Mouse (Mus musculus) intestine, embryonic 14.5 days (tissue): Measurements from ENCODE around the gene 2010111I01Rik. TPM values are rescaled to one million over a fixed set of nuclear protein-coding genes. Genes with fewer than 3 reads are reported as not detected.

Experiments
- ATAC-seq: fragments of 200-750 bp; cut with Nextera tagmentation; replicated peaks from 2 replicates; pipeline ENCODE4 v1.8.0; 2017; ENCODE audit warnings: low read depth, moderate number of reproducible peaks, moderate TSS enrichment, moderate library complexity; ENCODE audit not compliant: low FRiP score, low TSS enrichment
- DNase-seq: peaks from one replicate; pipeline ENCODE4 v3.0.0-alpha.2; 2018; ENCODE audit warnings: low spot score
- H3K27ac ChIP-seq: fragments of 300-500 bp; sonication (generic); 2 replicates; pipeline ENCODE4 v1.5.1; 2014; ENCODE audit warnings: low read depth, mild to moderate bottlenecking, control low read depth
- H3K27me3 ChIP-seq: fragments of 300-500 bp; sonication (generic); replicated peaks from 2 replicates; pipeline ENCODE4 v1.6.1; 2014; ENCODE audit warnings: low read length, control low read depth; ENCODE audit not compliant: control insufficient read depth, insufficient read depth
- H3K36me3 ChIP-seq: fragments of 300-500 bp; sonication (generic); 2 replicates; pipeline ENCODE4 v1.6.1; 2014; ENCODE audit warnings: low read length, control low read depth; ENCODE audit not compliant: control insufficient read depth, insufficient read depth
- H3K4me1 ChIP-seq: fragments of 300-500 bp; sonication (generic); replicated peaks from 2 replicates; pipeline ENCODE4 v1.6.1; 2014; ENCODE audit warnings: low read length, control low read depth, mixed read lengths; ENCODE audit not compliant: control insufficient read depth, insufficient read depth
- H3K4me2 ChIP-seq: fragments of 300-500 bp; sonication (generic); 2 replicates; pipeline ENCODE4 v1.6.1; 2014; ENCODE audit warnings: low read length
- H3K4me3 ChIP-seq: fragments of 300-500 bp; sonication (generic); 2 replicates; pipeline ENCODE4 v1.5.1; 2014; ENCODE audit warnings: low read depth, low read length, control low read depth, mixed read lengths
- H3K9ac ChIP-seq: fragments of 300-500 bp; sonication (generic); 2 replicates; pipeline ENCODE4 v1.6.1; 2014; ENCODE audit warnings: mild to moderate bottlenecking, low read length
- H3K9me3 ChIP-seq: fragments of 300-500 bp; sonication (generic); 2 replicates; pipeline ENCODE4 v1.6.1; 2016; ENCODE audit warnings: low read length, control low read depth; ENCODE audit not compliant: control insufficient read depth
- WGBS: fragments of 180-500 bp; shearing (Covaris S2); extraction: QIAGEN DNeasy Blood & Tissue Kit; methylation state at CpG from one replicate; pipeline ENCODE4 v1.1.7; 2014; 5-methylcytosine and 5-hydroxymethylcytosine counted together
- polyA plus RNA-seq: library from polyadenylated mRNA; unstranded; fragments of >200 nt; fragmentation: Nextera tagmentation; extraction: Ambion mirVana; gene quantifications from 2 replicates; pipeline ENCODE4 v1.2.1, GENCODE M21; 2014

Gene 2010111I01Rik
- polyA plus RNA-seq, 1 experiment from 2014 or later = 135 TPM

DNA sequence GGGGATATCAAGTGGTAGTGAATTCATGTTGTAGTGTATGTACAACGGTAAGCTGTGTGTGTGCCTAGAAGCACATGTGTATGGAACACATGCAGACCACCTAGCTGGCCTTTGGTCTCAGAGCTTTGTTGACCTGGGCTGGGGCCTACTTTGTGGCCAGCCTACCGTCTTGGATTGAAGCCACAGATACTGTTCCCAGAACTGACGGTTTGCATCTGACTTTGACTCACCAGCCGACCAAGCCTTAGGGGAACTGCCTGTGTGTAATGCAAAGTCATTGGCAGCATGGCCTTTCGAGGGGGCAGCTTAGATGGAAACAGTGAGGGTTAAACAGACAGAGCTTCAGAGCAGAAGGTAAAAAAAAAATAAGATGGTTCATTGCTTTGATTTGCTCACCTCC is 288.5 kb downstream of the 2010111I01Rik start:
- Histone ChIP-seq H3K4me1 (peaks cover 31% of the 10 kb centered on the region), H3K4me3 (no peak overlapping the region), H3K9me3 (no peaks in the 10 kb centered on the region), H3K9ac (no peak overlapping the region), H3K27me3 (no peaks in the 10 kb centered on the region), H3K27ac (no peak overlapping the region), H3K36me3 (peaks cover 27% of the 10 kb centered on the region), H3K4me2 (no peak overlapping the region)
- 69% methylated on average over 5 of the region's 5 CpGs for WGBS
- no peak for ATAC-seq
- DNase-seq = no peak

DNA sequence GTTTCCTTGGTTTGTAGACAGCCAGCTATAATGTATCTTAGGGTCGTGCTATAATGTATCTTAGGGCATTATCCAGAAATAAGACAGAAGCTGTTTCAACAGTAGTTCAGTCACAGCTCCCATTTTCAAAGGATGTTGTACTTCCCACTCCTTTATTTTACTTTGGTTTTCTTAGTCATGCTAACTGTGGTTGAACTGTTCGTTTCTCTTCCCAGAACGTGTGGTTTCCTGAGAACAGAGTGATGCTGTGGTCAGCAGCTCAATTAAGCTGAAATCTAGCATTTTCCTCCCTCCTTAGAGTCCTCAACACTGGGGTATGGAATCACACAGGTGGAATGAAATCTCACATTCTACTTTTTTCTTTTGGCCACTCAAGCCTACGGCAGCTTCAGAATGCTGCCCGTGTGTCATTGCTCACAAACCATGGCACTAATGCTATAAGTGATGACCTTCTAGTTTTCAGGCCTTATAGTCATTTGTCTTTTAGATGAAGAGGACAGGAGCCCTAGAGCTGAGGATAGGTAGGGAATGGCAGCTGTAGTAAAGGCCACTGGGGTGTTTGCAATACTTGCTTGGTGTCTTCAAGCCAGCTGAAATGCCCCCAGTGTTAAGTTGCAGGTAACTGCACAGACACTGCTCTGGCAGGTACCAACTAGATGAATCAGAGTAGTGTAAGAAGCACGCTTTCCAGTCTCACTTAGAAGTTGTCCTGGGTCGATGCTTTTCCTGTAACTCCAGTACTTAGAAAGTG is 289.4 kb downstream of the 2010111I01Rik start:
- H3K27me3 ChIP-seq = no peaks in the 10 kb centered on the region
- H3K4me3 ChIP-seq = no peak overlapping the region
- peaks cover 41% of the 10 kb centered on the region for H3K4me1 ChIP-seq
- H3K4me2 ChIP-seq = no peak overlapping the region
- no peak overlapping the region for H3K27ac ChIP-seq
- 90% methylated on average over 7 of the region's 7 CpGs for WGBS
- H3K9ac ChIP-seq = no peak overlapping the region
- ATAC-seq = no peak
- peaks cover 26% of the 10 kb centered on the region for H3K36me3 ChIP-seq
- DNase-seq = no peak
- no peaks in the 10 kb centered on the region for H3K9me3 ChIP-seq

DNA sequence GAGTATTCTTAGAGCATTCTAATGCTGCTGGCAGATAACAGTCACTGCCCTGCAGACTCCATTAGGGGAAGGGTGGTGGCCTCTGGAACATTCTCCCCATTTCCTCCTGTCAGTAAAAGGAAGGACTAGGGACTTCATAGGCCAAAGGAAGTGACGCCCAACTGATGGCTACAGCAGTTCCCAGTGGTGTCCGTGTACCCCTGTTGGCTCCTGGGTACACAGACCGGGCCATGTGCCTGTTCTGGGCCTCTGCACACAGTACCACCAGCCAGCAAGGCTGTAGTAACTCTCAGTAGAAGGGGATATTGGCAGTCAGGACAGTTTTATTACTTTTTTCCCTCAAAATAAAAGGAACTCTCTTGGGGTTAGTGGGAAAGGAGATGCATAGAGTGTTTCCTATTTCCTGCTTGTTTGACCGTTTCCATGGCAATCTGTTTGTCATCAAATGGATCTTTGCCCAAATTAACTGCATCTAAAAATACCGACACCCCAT is 290.9 kb downstream of the 2010111I01Rik start:
- H3K4me1 ChIP-seq = peaks cover 43% of the 10 kb centered on the region
- ATAC-seq = no peak
- no peak for DNase-seq
- H3K4me2 ChIP-seq = no peak overlapping the region
- H3K36me3 ChIP-seq = peaks cover 20% of the 10 kb centered on the region
- 76% methylated on average over 5 of the region's 5 CpGs for WGBS
- no peak overlapping the region for H3K4me3 ChIP-seq
- no peak overlapping the region for H3K27ac ChIP-seq
- H3K9ac ChIP-seq = no peak overlapping the region
- no peaks in the 10 kb centered on the region for H3K9me3 ChIP-seq
- no peaks in the 10 kb centered on the region for H3K27me3 ChIP-seq

DNA sequence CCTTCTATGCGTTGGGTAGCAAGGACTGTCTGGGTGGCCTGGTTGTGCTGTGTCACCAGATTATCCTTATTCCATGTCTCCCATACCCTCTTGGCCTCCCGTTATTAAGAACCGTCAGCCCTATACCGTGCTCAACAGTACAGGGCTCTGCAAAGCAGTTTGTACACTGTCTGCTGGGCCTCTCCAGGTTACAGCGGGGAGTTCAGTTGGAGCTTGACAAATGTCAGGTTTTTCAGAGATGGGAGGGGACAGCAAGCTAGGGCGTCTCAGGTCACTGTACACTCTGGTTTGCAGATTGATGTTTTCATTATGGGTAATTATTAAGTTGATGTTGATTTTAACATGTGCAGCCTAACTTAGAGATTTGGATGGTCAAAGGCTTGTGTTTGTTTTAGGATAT is 291.5 kb downstream of the 2010111I01Rik start:
- Histone ChIP-seq H3K4me3 (no peak overlapping the region), H3K4me1 (peaks cover 46% of the 10 kb centered on the region), H3K27me3 (no peaks in the 10 kb centered on the region), H3K4me2 (no peak overlapping the region), H3K36me3 (peaks cover 18% of the 10 kb centered on the region), H3K27ac (no peak overlapping the region), H3K9ac (no peak overlapping the region), H3K9me3 (no peaks in the 10 kb centered on the region)
- DNase-seq (no peak), ATAC-seq (no peak)
- 64% methylated on average over 6 of the region's 6 CpGs for WGBS

DNA sequence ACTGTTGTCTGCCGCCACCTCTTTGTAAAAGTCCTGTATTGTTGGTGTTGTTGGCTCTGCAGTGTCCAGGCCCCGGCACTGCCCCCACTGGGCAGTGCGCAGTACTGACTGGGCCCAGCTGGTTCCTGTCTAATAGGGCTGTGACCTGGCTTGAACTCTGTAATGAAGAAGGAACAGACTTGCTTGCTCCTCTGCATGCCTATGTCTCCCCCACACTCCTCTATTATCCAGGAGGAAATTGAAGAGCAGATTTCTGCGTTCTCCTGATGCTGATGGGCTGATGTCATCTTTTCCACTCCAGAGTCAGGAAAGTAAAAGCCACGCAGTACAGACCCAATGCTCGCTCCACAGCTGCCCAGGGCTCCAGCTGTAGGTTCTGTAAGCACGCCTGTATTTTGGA is 292.1 kb downstream of the 2010111I01Rik start:
- Histone ChIP-seq H3K36me3 (peaks cover 20% of the 10 kb centered on the region), H3K4me2 (no peak overlapping the region), H3K9ac (no peak overlapping the region), H3K27ac (peak overlapping the region; percentile 43; the same call in 1 of the 2 replicates), H3K9me3 (no peaks in the 10 kb centered on the region), H3K4me1 (peaks cover 42% of the 10 kb centered on the region), H3K27me3 (no peaks in the 10 kb centered on the region), H3K4me3 (no peak overlapping the region)
- DNase-seq (no peak), ATAC-seq (peak; percentile 82)
- 50% methylated on average over 7 of the region's 7 CpGs for WGBS

DNA sequence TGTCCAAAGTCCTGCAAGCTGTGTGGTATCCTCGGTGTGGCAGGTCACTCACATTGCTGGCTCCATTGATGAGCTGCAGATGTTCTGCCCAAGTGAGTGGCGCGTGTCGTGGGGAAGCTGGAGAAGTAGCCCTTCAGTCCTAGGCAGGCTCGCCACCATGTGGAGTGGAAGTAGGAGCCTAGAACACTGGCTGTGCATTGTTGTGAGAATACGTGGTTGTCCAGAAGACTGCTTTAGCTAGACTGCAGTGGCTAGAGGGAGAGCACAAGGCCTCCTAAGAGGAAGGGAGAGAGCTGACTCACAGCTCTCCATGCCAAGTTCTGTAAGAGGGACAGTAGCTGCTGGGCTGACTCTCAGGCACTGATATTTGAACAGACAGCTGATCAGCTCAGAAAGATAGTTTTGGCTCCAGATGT is 293.5 kb downstream of the 2010111I01Rik start:
- Histone ChIP-seq H3K9me3 (no peaks in the 10 kb centered on the region), H3K27ac (no peak overlapping the region), H3K36me3 (peaks cover 30% of the 10 kb centered on the region), H3K4me2 (no peak overlapping the region), H3K4me1 (peaks cover 36% of the 10 kb centered on the region), H3K27me3 (no peaks in the 10 kb centered on the region), H3K9ac (no peak overlapping the region), H3K4me3 (no peak overlapping the region)
- DNase-seq = no peak
- no peak for ATAC-seq
- WGBS = 74% methylated on average over 6 of the region's 6 CpGs

DNA sequence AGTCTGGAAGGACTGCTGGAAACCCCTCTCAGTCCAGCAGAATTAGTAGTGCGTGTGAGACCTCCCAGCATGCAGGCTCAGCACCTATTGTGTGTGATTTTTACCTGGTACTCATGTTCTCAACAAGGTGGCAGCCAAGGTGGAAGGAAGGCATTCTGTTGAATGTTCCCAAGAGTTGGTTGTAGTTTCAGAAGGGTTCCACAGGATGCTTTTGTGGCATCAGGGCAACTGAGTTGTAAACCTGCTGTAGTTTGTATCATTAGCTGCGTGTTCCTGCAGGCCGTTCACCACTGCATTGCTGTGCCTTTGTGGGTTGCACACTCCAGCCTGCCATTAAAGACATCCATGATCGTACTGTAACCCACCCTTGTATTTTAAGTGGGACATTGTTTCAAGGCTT is 294.0 kb downstream of the 2010111I01Rik start:
- peaks cover 30% of the 10 kb centered on the region for H3K36me3 ChIP-seq
- H3K27me3 ChIP-seq = no peaks in the 10 kb centered on the region
- H3K9me3 ChIP-seq = no peaks in the 10 kb centered on the region
- ATAC-seq (no peak), DNase-seq (no peak)
- 85% methylated on average over 4 of the region's 4 CpGs for WGBS
- H3K4me1 ChIP-seq = peaks cover 35% of the 10 kb centered on the region
- no peak overlapping the region for H3K4me2 ChIP-seq
- H3K9ac ChIP-seq = no peak overlapping the region
- H3K27ac ChIP-seq = no peak overlapping the region
- H3K4me3 ChIP-seq = no peak overlapping the region

DNA sequence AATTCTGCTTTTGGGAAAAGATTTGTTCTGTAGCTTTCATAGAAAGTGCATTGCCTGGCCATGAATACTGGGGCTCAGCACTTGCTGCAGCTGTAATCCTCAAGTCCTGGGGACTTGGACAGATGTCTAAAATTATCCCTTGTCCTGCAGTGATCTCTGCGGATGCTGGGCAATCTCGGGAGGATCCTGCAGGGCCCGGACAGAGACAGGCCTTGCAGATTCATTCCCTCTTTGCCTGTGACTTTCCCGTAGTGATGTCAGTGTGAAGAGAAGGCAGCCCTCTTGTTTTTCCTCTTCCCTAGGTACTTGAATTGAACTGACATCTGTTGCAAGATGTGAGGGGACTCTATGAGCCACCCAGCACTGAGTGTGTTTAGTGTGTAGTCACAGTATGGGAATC is 295.4 kb downstream of the 2010111I01Rik start:
- H3K9ac ChIP-seq = no peak overlapping the region
- DNase-seq (no peak), ATAC-seq (no peak)
- H3K27ac ChIP-seq = peak overlapping the region; percentile 54; the same call in 1 of the 2 replicates
- H3K9me3 ChIP-seq = no peaks in the 10 kb centered on the region
- 50% methylated on average over 4 of the region's 4 CpGs for WGBS
- peaks cover 37% of the 10 kb centered on the region for H3K4me1 ChIP-seq
- H3K4me2 ChIP-seq = no peak overlapping the region
- no peaks in the 10 kb centered on the region for H3K27me3 ChIP-seq
- H3K4me3 ChIP-seq = no peak overlapping the region
- peaks cover 26% of the 10 kb centered on the region for H3K36me3 ChIP-seq
